Mouse (Mus musculus): ENCODE results near the gene Tbc1d22b. TPM values are rescaled to one million over a fixed set of nuclear protein-coding genes. Genes with fewer than 3 reads are reported as not detected.

The Tbc1d22b gene
- total RNA-seq, 2 experiments from 2014 or later: 37.8 to 41.4 TPM

DNA sequence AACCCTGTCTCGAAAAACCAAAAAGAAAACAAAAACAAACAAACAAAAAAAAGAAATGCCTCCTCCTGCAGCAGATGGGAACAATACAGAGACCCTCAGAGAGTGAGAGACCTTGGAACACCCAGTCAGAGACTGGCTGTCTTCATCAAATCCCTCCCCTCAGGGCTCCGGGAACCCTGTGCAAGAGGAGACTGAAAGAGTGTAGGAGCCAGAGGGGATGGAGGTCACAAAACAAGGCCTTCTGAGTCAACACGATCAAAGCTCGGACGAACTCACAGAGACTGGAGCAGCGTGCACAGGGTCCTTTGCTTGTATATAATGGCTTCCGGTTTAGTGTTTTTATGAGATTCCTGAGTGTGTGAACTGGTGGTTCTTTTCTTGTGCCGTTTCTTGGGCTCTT lies 9.2 kb upstream of the Tbc1d22b start:
- no peak for DNase-seq (ENCODE audit: low spot score in 2 of 2)

DNA sequence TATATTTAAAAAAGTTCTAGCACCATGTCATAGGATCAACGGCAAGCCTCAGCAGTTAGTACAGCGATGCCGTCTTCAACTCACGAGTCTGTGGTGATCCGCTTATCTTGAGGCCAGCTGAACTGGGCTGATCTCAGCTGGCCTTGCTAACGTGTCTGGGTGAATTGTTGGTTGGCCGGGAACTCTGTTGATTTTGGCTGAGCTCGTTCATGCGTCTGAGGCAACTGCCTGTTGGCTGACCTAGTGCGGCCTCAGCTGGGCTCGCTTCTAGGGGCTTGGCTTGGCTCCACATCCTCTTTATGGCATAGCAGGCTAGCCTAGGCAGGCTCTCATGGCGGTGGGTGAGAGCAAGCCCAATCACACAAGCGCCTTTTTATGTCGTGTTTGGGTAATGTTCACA lies 8.2 kb upstream of the Tbc1d22b start:
- DNase-seq (ENCODE audit: low spot score in 2 of 2): no peak

DNA sequence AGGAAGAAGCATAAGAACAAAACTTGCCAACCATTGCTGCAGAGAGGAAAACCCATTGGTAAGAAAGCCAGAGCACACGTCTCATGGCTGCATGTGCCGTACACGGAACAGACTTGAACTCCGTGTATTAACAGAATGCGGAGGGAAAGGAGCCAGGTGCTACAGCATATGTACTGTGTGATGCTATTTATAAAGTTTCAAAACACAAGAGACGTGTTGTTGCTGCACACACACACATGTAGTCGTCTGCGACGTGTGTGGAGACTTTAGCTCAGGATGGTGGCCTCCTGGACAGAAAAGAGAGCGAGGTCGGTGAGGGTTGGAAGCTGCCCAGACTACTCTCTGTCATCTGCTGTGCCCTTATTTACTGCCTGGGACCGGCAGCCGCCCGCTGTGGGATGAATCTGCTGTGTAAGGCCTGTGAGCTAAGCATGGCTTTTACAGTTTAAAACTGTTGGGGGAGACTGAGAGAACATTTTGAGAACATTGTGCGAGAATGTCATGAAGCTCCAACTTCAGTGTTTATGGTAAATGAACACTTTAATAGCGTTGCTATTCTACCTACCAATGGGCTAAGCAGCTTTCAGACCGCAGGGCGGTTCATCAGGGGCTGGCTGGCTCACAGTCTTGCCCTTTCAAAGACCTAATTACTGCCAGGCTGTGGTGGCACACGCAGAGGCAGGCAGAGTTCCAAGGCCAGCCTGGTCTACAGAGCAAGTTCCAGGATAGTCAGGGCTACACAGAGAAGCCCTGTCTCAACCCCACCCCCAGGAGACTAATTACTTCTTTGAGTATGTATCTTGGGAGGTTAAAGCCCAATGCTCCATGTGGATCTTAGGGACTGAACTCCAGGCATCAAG lies 6.5 kb upstream of the Tbc1d22b start:
- peak; percentile 25 to 48 for DNase-seq (ENCODE audit: low spot score in 2 of 2)

DNA sequence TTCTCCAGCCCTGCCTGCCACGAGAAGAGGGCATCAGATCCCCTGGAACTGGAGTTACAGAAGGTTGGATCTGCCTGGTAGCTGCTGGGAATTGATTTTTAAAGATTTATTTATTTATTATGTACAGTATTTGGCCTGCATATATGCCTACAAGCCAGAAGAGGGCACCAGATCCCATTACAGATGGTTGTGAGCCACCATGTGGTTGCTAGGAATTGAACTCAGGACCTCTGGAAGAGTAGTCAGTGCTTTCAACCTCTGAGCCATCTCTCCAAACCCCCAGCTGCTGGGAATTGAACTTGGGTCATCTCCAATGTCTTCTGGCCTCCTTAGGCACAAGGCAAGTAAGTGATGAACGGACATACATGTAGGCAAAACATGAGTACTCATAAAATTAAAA lies 5.5 kb upstream of the Tbc1d22b start:
- no peak for DNase-seq (ENCODE audit: low spot score in 2 of 2)

DNA sequence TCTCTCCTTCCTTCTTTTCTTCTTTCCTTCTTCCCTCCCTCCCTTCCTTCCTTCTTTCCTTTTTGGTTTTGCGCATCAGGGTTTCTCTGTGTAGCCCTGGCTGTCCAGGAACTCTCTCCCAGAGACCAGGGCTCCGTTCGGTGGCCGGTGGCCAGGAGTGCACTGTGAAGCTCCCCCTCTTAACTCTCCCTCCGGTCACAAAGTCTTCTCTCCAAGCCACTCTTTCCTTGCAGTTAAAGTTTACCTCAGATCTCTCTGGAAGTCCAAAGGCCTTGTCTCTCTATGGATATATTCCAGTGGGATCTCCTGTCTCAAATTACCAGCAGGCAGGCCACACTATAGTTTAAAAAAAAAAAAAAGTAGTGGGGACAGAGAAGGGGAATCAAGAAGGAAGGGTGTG lies 4.3 kb upstream of the Tbc1d22b start:
- no peak for DNase-seq (ENCODE audit: low spot score in 2 of 2)

DNA sequence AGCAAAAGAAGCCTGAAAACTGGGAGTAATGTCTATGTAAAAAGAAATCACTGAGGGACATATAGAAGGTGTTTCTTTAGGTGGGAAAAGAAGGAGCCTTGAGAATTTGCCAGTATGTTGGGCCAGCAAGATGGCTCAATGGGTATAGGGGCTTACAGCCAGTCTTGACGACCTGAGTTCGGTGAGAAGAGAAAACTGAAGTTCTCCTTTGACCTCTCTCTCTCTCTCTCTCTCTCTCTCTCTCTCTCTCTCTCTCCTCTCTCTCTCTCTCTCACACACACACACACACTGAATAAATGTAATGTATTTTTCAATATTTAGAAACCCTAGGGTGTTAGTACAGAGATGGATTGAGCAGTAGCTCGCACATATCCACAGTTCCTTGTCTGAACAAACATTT lies 1.1 kb upstream of the Tbc1d22b start:
- no peak for DNase-seq (ENCODE audit: low spot score in 2 of 2)

DNA sequence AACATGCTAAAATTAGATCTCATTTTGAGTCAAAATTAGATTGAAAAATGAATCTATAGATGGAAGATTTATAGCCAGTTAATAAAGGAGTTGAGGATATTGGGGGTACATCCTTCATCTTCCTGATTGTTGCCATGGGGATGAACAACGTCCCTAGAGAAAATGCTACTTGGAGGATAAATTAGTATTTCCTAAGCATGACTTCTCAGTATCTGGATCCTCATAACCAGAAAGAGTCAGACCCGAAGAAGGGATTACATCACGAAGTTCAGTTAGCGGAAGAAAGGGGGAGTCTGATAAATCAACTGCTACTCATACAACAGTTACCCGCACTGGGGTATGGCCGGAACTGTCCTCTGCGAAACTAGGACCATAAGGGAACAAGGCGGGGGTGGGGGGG lies 591 bp upstream of the Tbc1d22b start:
- no peak for DNase-seq (ENCODE audit: low spot score in 2 of 2)

DNA sequence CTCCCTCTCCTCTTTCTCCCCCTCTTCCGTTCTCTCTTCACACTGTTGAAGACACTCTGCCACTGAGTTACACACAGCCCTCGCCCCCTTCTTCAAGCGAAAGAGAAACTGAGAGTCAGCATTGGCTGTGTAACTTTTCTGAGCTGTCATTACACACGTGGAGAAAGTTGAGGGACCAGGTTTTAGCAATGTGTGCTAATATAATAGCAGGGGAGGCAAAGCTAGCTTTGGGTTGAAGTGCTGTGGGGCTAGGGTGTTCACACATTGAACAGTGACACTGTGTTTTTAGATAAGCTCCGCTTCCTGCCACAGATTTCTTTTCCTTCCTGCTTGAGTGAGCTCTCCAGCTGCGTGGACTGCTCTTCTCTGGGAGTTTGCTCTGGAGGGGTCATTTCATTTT lies 1.4 kb downstream of the Tbc1d22b start:
- no peak for DNase-seq (ENCODE audit: low spot score in 2 of 2)

DNA sequence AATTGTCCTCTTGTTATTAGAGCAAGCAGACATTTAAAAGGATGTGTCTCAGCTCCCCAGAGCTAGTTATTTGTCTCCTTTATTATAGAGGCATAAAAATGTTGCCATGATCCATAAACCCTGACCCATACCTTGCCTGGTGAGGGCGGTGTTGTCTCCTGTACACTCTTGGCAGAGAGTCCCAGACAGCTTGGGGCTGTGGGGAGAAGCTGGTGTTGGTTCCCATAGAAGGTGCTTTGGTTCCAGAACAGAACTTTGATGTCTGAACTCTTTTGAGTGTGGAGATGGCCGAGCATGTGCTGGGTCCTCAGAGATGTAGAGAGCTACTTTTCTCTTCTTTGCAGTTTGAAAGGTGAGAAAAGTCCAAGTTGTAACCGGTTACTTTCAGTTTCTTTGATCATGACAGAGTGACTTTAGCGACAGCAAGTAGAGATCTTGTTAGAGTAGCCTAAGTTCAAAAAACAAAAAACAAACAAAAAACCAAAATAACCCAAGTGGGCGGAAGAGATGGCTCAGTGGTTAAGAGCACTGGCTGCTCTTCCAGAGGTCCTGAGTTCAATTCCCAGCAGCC lies 2.7 kb downstream of the Tbc1d22b start, which contains the start of gene Tmem217:
TSS of gene Tmem217 (minus strand) at position 224 of the 571 bp plus-strand sequence.
- DNase-seq (ENCODE audit: low spot score in 2 of 2): no peak

DNA sequence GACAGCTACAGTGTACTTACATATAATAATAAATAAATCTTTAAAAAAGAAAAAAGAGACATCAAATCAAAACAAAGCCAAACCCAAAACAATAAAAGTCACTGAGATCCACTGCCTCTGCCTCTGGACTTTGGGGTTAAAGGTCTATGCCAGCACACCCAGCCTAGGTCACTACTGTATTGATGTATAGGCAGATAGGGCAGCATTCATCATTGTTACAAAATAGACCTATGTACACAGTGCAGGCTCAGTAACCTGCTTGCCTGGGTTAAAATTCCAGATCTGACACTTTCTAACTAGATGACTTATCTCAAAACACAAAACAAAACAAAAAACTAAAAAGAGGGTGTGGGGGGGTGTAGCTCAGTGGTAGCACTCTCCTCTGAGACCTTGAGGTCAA lies 4.6 kb downstream of the Tbc1d22b start:
- no peak for DNase-seq (ENCODE audit: low spot score in 2 of 2)

DNA sequence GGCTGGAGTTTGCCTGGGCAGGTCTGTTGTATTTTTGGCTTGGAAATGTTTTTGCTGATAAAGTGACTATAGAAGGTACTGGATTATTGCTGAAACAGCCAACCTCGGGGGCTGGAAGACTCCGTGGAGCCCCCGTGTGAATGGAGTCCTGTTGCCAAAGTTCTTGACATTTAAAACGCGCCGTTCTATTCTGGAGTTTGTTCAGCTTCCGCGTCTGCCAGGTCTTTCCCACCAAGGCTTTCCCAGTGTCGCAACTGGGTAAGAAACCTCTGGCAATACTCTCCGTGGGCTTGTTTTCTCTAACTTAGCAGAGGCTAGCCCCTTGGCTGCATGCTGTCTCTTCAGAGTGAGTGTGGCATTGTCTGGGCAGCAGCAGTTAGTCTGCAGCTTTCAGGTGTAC lies 6.9 kb downstream of the Tbc1d22b start:
- DNase-seq (ENCODE audit: low spot score in 2 of 2): no peak

DNA sequence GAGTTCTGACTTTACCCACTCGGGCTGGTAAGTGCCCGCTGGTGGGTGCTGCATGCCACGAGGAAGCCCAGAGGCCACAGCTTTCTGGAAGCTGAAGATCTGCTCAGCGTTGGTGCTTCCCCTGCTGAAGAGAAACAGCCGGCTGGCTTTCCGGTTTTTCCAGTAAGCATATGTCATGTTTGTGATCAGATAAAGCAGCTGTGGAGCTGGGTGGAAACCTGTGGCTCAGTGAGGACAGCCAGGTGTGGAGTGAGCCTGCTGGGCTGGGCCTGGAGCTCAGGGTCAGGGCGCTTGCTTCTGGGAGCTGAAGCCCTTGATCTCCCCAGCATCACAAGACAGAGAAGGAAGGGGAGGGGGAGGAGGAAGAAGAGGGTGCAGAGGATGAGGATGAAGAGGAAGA lies 7.3 kb downstream of the Tbc1d22b start:
- no peak for DNase-seq (ENCODE audit: low spot score in 2 of 2)

DNA sequence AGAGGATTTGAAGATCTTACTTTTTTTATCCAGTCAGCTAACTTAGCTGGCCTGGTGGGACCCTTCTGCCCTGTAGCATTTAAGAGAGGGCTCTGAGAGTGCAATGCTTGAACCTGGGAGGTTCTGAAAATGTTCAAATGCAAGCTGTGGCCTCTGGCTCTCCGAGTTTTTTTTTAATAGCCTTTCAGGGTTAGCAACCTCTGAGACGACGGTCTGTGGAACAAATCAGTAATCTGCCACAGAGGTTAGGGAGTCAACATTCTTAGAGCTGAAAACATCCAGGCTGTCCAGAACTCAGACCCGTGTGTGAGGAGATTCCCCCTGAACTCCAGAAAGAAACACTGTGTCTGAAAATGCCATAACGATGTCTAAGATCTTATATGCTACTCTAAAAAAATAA lies 8.9 kb downstream of the Tbc1d22b start:
- DNase-seq (ENCODE audit: low spot score in 2 of 2): no peak

DNA sequence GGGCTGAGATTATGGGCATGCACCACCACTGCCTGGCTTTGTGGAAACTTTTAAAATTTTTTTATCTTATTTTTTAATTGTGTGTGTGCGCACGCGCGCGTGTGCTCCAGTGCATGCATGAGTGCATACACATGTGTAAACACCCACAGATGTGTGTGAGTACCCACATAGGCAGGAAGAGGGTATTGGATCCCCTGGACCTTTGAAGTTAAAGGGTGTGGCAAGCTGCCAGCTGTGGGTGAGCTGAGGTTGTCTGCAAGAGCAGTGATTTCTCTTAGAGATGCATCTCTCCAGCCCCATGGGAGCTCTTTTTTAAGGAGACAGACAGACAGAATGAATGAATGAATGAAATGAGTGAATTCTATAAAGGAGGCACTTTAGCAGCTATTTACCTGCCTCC lies 15.9 kb downstream of the Tbc1d22b start:
- no peak for DNase-seq (ENCODE audit: low spot score in 2 of 2)

DNA sequence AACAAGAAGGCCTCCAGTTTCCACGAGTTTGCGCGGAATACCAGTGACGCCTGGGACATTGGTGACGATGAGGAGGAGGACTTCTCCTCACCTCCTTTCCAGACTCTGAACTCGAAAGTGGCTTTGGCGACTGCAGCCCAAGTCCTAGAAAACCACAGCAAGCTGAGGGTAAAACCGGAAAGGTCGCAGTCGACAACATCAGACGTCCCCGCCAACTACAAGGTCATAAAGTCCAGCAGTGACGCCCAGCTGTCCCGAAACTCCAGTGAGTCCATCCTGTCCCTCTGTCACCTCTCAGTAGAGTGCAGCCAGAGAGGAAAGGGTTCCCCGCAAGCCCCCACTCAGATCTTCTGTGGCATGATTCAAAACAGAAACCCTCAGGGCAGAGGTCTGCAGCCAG lies 18.9 kb downstream of the Tbc1d22b start:
- no peak for DNase-seq (ENCODE audit: low spot score in 2 of 2)

DNA sequence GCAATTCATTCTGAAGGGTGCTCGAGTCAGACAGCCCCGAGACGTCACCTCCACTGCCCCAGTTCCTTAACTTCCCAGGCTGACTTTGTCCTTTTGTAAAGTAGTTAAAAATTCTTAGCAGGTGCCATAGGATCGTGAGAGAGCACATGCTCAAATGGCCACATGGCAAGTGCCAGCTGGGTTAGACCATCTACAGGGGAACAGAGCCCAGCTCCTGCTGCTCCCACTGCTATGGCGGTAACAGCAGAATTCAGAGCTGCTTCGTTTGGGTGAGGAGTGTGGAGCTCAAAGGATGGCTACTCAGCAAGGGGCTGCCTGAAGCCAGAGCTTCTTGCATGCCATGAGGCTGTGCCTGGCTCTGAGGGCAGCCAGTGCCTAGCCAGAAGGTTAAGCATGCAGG lies 20.2 kb downstream of the Tbc1d22b start:
- no peak for DNase-seq (ENCODE audit: low spot score in 2 of 2)

DNA sequence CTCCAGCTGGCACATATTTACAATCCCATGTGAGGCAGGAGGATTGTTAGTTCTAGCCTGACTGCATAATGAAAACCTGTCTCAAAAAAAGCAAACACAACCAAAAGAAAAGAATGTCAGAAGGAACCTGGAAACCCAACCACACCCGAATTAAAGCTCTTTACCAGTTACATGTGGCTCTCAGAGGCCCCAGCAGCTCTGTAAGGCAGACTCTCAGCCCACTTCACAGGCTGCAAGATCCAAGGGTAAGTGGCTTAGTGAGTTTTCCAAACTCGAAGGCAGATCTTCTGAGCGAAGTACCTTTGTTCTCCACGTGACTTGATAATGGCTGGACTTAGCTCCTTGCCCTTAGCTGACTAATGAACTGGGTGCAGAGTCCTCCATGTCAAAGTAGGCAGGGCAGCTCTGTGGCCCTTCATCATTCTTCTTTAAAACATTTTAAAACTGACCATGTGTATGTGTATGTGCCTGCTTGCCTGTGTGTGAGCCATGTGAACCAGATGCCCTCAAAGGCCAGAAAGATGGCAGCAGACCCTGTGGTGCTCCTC lies 30.1 kb downstream of the Tbc1d22b start:
- DNase-seq (ENCODE audit: low spot score in 2 of 2): no peak

DNA sequence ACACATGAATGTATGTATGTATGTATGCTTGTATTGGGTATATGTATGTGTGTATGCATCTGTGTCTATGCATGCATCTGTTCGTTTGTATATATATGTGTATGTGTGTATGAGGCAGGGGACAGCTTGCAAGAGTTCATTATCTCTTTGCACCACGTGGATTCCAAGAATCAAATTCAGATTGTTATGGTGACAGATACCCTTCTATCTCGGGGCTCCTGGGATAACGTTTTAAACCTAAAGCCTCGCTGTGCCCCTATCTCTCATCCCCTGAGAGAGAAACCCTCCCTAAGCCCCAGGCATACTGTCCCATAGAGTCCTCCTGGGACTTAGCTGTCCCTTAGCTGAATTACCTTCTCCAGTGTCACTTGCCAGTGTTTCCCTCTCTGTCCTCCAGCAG lies 34.0 kb downstream of the Tbc1d22b start:
- DNase-seq (ENCODE audit: low spot score in 2 of 2): no peak

DNA sequence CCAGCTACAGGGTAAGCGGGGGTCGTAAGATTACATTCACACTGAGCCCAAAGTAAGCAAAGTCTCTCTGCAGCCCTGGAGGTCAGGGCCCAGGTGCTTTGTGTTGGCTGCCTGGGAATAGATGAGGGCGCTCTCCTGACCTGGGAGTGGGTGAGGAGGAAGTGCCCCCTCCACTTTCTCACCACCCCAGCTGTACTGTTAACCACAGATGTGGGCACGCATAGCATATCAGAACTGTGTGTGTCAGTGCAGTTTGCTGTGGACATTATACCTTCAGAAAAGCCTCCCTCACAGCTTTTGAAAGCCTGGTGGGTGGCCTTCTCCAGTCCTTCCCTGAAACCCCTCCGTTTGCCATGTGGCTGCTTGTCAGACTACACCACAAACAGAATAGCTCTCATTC lies 34.7 kb downstream of the Tbc1d22b start:
- peak in 1 of 2 experiments; percentile 24 for DNase-seq (ENCODE audit: low spot score in 2 of 2)

DNA sequence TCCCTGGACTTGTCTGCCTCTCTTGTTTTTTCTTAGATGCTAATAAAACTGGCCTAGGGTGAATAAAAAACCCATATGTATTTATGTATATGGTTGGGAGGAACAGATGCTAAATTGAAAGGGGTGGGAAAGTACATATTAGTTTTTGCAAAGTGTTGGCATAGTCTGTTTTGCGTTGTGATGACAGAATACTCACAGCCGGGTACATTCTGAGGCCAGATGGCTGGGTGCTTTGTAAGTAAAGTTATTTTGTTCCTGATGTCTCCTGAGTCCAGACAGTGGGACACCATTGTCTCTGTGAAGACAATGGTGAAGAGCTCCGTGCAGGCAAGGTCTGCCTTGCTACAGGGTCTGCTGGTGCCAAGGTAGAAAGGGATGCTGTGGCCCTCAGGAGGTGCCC lies 35.2 kb downstream of the Tbc1d22b start:
- DNase-seq (ENCODE audit: low spot score in 2 of 2): peak in 1 of 2 experiments; percentile 80

DNA sequence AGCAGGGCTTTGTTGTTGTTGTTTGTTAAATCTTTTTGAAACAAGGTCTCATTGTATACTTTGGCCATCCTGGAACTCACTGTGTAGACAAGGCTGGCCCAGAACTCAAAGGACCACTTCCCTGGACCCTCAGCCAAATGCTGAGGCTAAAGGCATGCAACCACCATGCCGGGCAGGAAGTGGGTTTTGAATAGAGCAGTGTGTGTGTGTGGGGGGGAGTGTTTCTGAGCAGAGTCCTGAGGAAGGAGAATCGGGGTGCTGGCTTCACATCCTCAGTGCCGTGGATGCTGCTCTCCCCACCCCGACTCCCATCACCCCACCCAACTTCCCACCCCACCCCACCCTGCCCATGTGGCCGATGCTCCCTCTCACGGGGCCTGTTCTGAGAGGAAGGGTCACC lies 35.9 kb downstream of the Tbc1d22b start:
- no peak for DNase-seq (ENCODE audit: low spot score in 2 of 2)

DNA sequence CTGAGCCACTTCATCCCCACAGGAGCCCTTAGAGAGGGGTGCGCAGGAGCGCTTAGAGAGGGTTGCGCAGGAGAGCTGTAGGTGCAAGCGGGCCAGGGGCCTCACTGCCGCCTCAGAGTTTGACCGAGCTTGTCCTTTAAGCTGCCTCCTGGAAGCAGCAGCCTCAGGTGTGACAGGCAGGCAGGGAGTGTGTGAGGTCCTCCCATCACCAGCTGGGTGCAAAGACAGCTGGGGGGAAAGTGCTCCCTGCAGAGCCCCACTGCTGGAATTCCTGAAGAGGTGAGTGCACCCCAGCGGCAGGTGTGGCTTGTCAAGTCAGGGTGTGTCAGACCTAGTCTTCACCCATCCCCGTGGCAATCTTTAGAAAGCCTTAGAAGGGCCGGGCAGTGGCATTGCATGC lies 37.3 kb downstream of the Tbc1d22b start:
- no peak for DNase-seq (ENCODE audit: low spot score in 2 of 2)

Data from layer of hippocampus, adult 18-20 months (tissue).